Mouse (Mus musculus) lung, embryonic 16.5 days (tissue): ENCODE measurements around the gene Atp1b2. TPM values are rescaled to one million over a fixed set of nuclear protein-coding genes. Genes with fewer than 3 reads are reported as not detected.

ENCODE experiments used
- ATAC-seq: fragments of 200-750 bp; cut with Nextera tagmentation; 2 replicates; pipeline ENCODE4 v1.8.0; 2017; ENCODE audit warnings: low read depth, mild to moderate bottlenecking, moderate library complexity
- H3K27ac ChIP-seq: fragments of 300-500 bp; sonication (generic); 2 replicates; pipeline ENCODE4 v1.5.1; 2014; ENCODE audit warnings: mild to moderate bottlenecking, control low read depth, low read length
- H3K27me3 ChIP-seq: fragments of 300-500 bp; sonication (generic); 2 replicates; pipeline ENCODE4 v1.6.1; 2014; ENCODE audit warnings: low read depth, low read length, mixed read lengths; ENCODE audit not compliant: control insufficient read depth, insufficient read depth
- H3K36me3 ChIP-seq: fragments of 300-500 bp; sonication (generic); 2 replicates; pipeline ENCODE4 v1.6.1; 2014; ENCODE audit warnings: low read length; ENCODE audit not compliant: control insufficient read depth, insufficient read depth
- H3K4me1 ChIP-seq: fragments of 300-500 bp; sonication (generic); replicated peaks from 2 replicates; pipeline ENCODE4 v1.6.1; 2014; ENCODE audit warnings: low read length, mixed read lengths; ENCODE audit not compliant: control insufficient read depth, insufficient read depth
- H3K4me2 ChIP-seq: fragments of 300-500 bp; sonication (generic); 2 replicates; pipeline ENCODE4 v1.6.1; 2014; ENCODE audit warnings: low read depth, low read length, control low read depth
- H3K4me3 ChIP-seq: fragments of 300-500 bp; sonication (generic); 2 replicates; pipeline ENCODE4 v1.5.1; 2014; ENCODE audit warnings: mild to moderate bottlenecking, low read length, control low read depth
- H3K9ac ChIP-seq: fragments of 300-500 bp; sonication (generic); 2 replicates; pipeline ENCODE4 v1.6.1; 2014; ENCODE audit warnings: low read length, control low read depth
- H3K9me3 ChIP-seq: fragments of 300-500 bp; sonication (generic); 2 replicates; pipeline ENCODE4 v1.6.1; 2016; ENCODE audit warnings: low read length; ENCODE audit not compliant: control insufficient read depth
- WGBS: fragments of 180-500 bp; shearing (Covaris S2); extraction: QIAGEN DNeasy Blood & Tissue Kit; methylation state at CpG from one replicate; pipeline ENCODE4 v1.1.7; 2014; 5-methylcytosine and 5-hydroxymethylcytosine counted together
- polyA plus RNA-seq: library from polyadenylated mRNA; unstranded; fragments of >200 nt; fragmentation: Nextera tagmentation; extraction: Ambion mirVana; gene quantifications from 2 replicates; pipeline ENCODE4 v1.2.1, GENCODE M21; 2015

Gene Atp1b2
- polyA plus RNA-seq, 1 experiment from 2014 or later, result 12.7 TPM

DNA sequence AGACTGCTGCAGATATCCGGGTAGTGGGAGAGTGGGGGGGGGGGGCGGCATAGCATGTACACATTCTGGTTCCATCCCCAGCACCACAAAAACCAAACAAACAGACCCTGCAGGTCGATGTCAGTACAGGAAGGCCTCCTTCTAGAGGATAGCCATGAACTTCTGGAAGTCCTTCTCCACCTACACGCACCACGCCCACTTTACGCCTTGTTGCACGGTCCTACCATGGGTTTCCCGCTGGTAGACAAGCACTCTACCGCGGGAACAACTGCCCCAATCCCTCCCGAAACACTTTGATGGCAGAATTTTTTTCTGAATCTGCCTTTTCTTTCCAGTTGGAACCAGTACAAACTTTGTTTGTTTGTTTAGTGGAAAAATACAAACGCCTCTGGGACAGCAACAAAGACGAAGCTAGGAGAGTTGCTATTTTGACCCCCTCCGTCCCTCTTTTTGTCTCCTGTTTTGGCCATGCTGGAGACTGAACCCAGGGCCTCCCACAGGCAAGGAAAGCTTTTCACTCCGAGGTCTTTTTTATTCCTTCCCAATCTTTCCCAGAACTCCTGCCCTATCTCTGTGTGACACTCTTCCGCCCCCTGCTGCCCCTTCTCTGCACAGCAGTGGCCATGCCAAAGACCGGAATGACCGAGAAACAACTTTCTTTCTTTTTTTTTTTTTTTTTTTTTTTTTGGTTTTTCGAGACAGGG lies 8.0 kb upstream of the Atp1b2 start:
- WGBS, result 10% methylated on average over 18 of the region's 19 CpGs
- peak; percentile 81 for ATAC-seq
- Histone ChIP-seq H3K27ac (no peak overlapping the region), H3K4me3 (0 out of 2 replicates have a peak overlapping the region, but pooled peaks have one; percentile 5), H3K9me3 (no peaks in the 10 kb centered on the region), H3K4me2 (peak overlapping the region; percentile 48), H3K9ac (peak overlapping the region; percentile 54; the same call in 1 of the 2 replicates), H3K36me3 (no peaks in the 10 kb centered on the region), H3K27me3 (peaks cover 4% of the 10 kb centered on the region; the same call in 1 of the 2 replicates), H3K4me1 (peaks cover 3% of the 10 kb centered on the region; the same call in 1 of the 2 replicates)

DNA sequence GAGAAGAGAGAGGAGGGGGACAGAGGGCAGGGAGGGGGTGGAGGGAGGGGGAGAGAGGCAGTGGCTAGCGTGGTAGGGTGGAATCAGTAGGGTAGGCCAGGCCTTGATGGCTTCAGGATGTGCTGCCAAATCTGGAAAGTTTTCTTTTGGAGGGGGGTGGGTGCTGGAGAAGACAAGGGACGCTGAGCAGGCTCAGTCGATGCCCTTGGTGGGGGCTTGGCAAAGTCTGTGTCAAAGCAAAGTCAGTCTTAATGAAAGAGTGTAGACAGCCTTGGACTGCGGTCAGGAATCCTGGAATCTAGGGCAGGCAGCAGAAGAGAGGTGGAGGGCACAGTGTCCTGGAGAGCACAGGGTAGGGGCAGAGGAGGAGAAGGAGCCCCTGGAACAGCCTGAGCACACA lies 5.2 kb upstream of the Atp1b2 start:
- no peaks in the 10 kb centered on the region for H3K9me3 ChIP-seq
- H3K4me1 ChIP-seq, result peaks cover 7% of the 10 kb centered on the region
- no peak for ATAC-seq
- H3K4me3 ChIP-seq, result no peak overlapping the region
- H3K36me3 ChIP-seq, result no peaks in the 10 kb centered on the region
- H3K4me2 ChIP-seq, result no peak overlapping the region
- H3K9ac ChIP-seq, result no peak overlapping the region
- H3K27me3 ChIP-seq, result peaks cover 2% of the 10 kb centered on the region; the same call in 1 of the 2 replicates
- H3K27ac ChIP-seq, result no peak overlapping the region
- WGBS, result 59% methylated on average over 4 of the region's 4 CpGs

DNA sequence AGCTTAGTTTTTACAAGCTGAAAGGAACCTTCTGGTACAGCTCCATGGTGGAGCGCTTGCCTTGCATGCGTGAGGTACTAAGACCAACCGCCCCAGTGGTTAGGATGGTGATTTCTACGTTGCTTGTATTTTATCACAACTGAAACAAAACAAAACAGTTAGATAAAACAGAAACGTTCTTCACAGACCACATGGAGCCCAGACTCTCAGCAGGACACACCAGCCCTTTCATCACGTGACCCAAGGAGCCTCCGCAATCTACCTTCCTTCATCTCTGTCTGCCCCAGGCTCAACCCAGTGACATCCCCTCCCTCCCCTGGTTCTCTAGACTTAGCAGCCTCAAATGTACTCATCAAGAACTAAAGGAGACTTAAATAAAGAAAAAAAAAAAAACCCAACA lies 3.7 kb upstream of the Atp1b2 start:
- H3K4me1 ChIP-seq, result peaks cover 16% of the 10 kb centered on the region
- WGBS, result 55% methylated on average over 7 of the region's 7 CpGs
- no peak overlapping the region for H3K4me2 ChIP-seq
- no peaks in the 10 kb centered on the region for H3K9me3 ChIP-seq
- no peak for ATAC-seq
- no peaks in the 10 kb centered on the region for H3K36me3 ChIP-seq
- no peak overlapping the region for H3K4me3 ChIP-seq
- H3K9ac ChIP-seq, result no peak overlapping the region
- peaks cover 6% of the 10 kb centered on the region; the same call in 1 of the 2 replicates for H3K27me3 ChIP-seq
- no peak overlapping the region for H3K27ac ChIP-seq

DNA sequence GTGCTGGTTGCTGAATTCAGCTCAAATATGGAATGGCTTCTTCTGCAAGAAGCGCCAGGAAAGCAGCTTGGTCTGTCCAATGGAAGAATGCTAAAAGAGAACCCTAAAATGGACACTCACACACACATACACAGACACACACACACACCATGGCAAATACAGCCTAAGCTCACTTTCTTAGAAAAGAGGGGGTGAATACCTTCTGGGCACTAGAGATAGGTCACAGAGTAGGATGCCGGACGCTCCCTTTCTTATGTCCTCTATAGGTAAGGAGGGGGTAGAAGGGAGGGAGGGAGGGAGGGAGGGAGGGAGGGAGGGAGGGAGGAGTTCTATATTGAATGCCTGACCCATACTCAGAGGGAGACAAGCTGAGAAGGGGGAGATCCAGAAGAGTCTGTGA lies 2.8 kb upstream of the Atp1b2 start:
- Histone ChIP-seq H3K9ac (no peak overlapping the region), H3K4me2 (no peak overlapping the region), H3K4me3 (no peak overlapping the region), H3K36me3 (no peaks in the 10 kb centered on the region), H3K27ac (no peak overlapping the region), H3K9me3 (no peaks in the 10 kb centered on the region), H3K27me3 (peaks cover 6% of the 10 kb centered on the region; the same call in 1 of the 2 replicates), H3K4me1 (peaks cover 13% of the 10 kb centered on the region)
- ATAC-seq, result no peak
- WGBS, result 85% methylated on average over 3 of the region's 3 CpGs

DNA sequence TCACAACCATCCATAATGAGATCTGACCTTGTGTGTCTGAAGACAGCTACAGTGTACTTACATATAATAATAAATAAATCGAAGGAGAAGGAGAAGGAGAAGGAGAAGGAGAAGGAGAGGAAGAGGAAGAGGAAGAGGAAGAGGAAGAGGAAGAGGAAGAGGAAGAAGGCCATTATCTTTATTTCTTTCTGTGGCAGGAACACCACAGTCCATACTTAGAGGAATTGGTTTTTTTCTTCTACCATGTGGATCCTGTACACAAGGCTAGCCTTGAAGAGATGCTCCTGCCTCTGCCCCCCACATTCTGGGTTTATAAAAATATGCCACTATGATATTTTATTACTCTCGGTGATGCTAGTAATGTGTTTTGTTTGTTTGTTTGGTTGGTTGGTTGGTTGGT lies 1.1 kb upstream of the Atp1b2 start:
- H3K9ac ChIP-seq, result no peak overlapping the region
- 75% methylated on average over 2 of the region's 2 CpGs for WGBS
- peaks cover 18% of the 10 kb centered on the region for H3K4me1 ChIP-seq
- no peaks in the 10 kb centered on the region for H3K9me3 ChIP-seq
- no peak for ATAC-seq
- H3K36me3 ChIP-seq, result no peaks in the 10 kb centered on the region
- H3K27me3 ChIP-seq, result peaks cover 6% of the 10 kb centered on the region; the same call in 1 of the 2 replicates
- no peak overlapping the region for H3K27ac ChIP-seq
- no peak overlapping the region for H3K4me2 ChIP-seq
- no peak overlapping the region for H3K4me3 ChIP-seq

DNA sequence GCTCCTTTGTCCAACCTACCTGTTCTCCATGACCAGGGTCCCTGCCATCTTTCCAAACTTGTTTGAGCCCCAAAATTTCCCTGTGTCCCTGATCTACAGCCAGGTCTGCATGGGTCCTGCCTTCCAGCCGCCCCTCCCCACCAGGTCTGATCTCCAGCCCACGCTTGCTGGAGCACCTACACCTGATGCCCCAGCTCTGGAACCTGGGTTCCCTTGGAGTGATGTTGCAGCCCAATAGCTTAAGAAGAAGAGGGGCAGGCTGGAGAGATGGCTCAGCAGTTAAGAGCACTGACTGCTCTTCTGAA lies 701 bp upstream of the Atp1b2 start:
- Histone ChIP-seq H3K36me3 (no peaks in the 10 kb centered on the region), H3K9ac (peak overlapping the region; percentile 31; the same call in 1 of the 2 replicates), H3K4me1 (peaks cover 19% of the 10 kb centered on the region), H3K4me2 (peak overlapping the region; percentile 90), H3K4me3 (peak overlapping the region; percentile 52), H3K27ac (no peak overlapping the region), H3K27me3 (peaks cover 6% of the 10 kb centered on the region; the same call in 1 of the 2 replicates), H3K9me3 (no peaks in the 10 kb centered on the region)
- no peak for ATAC-seq
- 56% methylated on average over 2 of the region's 2 CpGs for WGBS

DNA sequence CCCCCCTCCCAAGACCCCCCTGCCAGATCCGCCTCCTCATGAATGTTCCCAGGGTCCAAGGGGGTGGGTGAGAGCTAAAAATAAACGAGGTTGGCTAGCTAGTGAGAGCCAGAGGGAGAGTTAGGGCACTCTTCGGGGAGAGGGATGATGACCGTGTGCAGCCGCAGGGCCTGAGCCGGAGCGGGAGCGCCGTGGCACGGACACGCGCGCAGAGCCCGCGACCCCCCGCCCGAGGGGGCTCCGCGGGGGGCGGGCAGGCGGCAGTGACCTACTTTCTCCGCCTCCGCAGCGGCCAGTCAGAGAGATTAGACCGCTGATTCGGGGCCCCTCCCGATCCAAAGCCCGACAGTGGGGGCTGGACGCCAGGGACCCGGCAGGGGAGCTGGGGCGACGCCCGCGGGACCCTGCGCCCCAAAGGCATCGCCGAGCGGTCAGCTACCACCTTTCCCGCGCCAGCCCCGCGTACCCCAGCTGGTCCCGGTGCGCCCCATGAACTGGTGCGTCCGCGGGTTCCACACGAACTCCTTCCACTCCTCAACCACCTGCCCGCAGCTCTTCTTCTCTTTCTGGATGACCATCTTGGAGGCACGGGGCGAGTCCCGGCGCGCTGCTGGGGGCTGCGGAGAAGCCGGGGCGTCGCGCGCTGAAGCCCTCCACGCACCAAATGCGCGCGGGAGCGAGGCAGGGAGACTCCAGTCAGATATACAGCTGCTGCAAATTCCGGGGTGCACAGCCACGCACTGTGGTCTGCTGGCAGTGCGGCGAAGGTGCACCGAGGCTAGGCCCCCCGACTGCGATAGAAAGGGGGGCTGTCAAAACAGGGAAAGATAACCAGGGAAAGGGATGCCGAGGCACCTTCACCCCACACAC lies 712 bp downstream of the Atp1b2 start:
- Histone ChIP-seq H3K27me3 (peaks cover 6% of the 10 kb centered on the region; the same call in 1 of the 2 replicates), H3K9ac (peak overlapping the region; percentile 68), H3K9me3 (no peaks in the 10 kb centered on the region), H3K4me3 (peak overlapping the region; percentile 52), H3K4me1 (peaks cover 28% of the 10 kb centered on the region), H3K4me2 (peak overlapping the region; percentile 90), H3K27ac (peak overlapping the region; percentile 60), H3K36me3 (no peaks in the 10 kb centered on the region)
- under 1% methylated on average over 65 of the region's 73 CpGs for WGBS
- ATAC-seq, result peak; percentile 42; the same call in 1 of the 2 replicates

DNA sequence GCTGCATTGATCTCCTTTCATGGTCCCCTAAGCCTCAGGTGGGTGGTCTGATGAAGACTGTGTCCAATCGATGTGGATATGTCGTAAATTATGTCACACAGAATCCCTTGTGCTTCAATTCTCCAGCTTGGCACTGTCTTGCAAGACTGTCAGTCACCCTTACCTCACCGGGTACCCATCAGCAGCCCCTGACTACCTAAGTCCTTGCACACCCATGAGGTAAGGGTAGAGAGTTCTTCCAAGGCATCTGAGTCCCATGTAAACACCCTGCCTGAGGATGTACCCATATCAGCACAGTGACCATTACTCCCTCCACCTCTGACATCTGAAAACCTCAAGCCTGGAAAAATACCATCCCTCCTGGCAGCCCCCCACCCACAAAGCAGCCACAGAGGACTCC lies 1.4 kb downstream of the Atp1b2 start:
- H3K4me2 ChIP-seq, result peak overlapping the region; percentile 90
- peak overlapping the region; percentile 68; the same call in 1 of the 2 replicates for H3K9ac ChIP-seq
- 53% methylated on average over 3 of the region's 3 CpGs for WGBS
- ATAC-seq, result no peak
- peaks cover 32% of the 10 kb centered on the region for H3K4me1 ChIP-seq
- H3K4me3 ChIP-seq, result peak overlapping the region; percentile 52
- H3K36me3 ChIP-seq, result no peaks in the 10 kb centered on the region
- H3K27ac ChIP-seq, result no peak overlapping the region
- H3K9me3 ChIP-seq, result no peaks in the 10 kb centered on the region
- peaks cover 6% of the 10 kb centered on the region; the same call in 1 of the 2 replicates for H3K27me3 ChIP-seq

DNA sequence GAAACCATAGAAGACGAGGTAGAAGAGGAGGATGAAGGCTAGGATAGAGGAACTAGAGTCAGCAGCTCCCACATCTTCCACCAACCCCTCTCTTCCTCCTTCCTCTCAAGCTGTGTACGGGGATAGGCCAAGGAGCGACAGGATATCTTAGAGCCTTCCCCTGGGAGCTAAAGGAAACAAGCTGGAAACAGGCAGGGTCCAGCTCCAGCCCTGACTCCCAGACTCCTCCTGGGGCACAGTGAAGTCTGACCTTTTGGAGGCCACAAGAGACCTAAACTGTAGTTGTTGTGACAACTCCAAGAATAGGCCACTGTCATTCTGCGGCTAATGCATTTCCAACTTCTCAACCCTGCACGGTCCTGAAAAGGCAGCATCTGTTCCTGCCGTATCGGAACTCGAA lies 2.2 kb downstream of the Atp1b2 start:
- no peak overlapping the region for H3K9ac ChIP-seq
- no peaks in the 10 kb centered on the region for H3K36me3 ChIP-seq
- H3K27ac ChIP-seq, result no peak overlapping the region
- H3K27me3 ChIP-seq, result peaks cover 6% of the 10 kb centered on the region; the same call in 1 of the 2 replicates
- 73% methylated on average over 8 of the region's 8 CpGs for WGBS
- ATAC-seq, result no peak
- H3K9me3 ChIP-seq, result no peaks in the 10 kb centered on the region
- H3K4me1 ChIP-seq, result peaks cover 32% of the 10 kb centered on the region
- no peak overlapping the region for H3K4me2 ChIP-seq
- H3K4me3 ChIP-seq, result no peak overlapping the region
